Mouse (Mus musculus): ENCODE results near the gene Tnfrsf13b.
"Not testable (repeated sequence)": the region's sequence is repeated elsewhere in the genome, so short reads cannot be mapped to it uniquely, and the experiment has no call there.

The Tnfrsf13b gene

DNA sequence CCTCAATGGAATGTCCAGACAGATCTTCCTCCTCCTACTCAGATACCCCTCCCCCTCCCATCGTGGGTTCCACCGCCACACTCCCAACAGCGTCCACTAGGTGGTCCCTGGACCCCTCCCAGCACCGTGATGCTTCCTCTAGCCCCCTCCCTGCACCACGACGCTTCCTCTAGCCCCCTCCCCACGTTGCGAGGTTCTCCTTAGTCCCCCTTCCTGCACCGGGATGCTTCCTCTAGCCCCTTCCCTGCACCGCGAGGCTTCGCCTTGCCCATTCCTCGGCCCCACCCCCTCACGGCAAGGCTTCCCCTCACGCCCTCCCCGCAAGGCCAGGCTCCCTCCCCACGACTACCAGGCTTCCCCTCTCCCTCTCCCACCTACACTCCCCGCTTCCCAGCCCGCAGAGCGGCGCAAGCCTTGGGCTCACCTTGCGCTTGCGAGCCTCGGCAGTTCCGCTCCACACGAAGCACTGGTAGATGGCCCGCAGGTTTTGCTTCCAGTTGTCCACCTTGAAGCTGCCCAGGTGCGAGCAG is 47.8 kb downstream of the Tnfrsf13b start:
- DNase-seq: peak; percentile 49 to 68

DNA sequence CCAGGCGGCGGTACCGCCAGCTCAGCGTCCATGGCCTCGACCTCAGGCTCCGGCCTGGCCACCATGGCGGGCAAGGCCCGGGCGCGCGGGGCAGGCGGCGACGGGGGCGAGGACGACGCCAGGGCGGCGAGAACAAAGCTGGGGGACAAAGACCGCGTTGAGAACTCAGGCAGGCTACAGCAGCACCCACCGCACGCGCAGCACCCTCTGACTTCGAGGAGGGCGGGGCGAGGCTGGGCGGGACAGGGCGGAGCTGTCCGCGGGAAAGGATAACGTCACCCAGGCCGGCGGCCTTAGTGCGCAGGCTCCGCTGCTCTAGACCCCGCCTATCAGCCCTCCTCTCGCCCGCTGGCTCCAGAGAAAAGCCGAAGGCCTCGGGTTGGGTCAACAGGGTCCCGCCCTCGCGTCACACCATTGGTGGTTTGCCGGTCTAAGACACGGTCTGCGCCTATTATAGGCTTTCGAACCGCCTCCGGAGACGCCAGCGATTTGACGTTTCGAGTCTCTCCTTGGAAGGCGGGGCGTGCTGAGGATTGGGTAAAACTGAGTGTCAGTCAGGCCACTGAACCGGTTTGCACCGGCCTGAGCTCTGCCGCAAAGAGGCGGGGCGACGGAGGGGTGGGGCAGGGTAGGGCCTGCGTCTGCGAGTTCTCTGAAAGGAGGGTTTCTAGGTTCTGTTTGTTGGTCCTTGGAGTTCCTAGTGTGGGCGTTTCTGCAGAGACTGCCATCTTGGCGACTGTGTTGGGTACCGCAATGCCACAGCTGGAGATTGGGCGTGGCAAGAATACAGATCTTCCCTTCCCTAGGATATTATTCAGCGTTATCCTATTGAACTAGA is 48.5 kb downstream of the Tnfrsf13b start, which contains the start of gene Usp22:
TSS of gene Usp22 (minus strand) at position 235 of the 838 bp plus-strand sequence.
- DNase-seq: peak; percentile 99 to 100

DNA sequence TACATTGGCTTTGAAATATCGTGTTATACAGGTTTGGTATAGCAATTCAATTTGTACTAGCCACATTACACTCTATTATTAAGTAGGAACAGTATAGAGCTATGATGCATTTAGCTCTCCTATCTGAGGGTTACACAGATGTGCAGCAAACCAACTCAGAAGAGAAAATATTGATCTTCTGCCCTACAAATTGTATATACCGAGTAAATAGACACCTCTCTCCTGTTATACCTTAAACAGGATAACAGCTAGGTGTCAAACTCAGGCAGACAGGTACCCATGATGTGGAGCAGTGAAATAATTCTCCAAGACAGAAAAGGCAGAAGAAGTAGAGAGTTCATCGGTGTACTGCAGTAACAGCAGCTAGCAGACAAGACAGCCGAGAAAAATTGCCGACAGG is 49.2 kb downstream of the Tnfrsf13b start:
- no peak for DNase-seq

DNA sequence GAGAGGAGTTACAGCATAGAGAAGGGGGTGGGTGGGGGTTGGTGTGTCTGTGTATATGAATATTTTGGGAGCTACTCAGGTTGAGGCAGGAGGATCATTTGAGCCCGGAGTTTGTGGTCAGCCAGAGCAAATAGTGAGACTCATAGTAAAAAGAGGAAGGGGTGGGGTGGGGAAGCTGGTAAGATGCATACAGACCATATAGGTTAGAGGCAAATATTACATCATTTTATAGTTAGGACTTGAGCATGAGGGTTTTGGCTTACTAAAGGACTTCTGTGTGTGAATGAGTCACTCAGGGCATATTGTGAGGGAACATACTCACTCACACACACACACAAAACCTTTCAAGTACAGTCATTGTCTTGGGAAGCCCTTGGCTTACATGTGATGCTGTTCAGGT is 49.8 kb downstream of the Tnfrsf13b start:
- no peak for DNase-seq

DNA sequence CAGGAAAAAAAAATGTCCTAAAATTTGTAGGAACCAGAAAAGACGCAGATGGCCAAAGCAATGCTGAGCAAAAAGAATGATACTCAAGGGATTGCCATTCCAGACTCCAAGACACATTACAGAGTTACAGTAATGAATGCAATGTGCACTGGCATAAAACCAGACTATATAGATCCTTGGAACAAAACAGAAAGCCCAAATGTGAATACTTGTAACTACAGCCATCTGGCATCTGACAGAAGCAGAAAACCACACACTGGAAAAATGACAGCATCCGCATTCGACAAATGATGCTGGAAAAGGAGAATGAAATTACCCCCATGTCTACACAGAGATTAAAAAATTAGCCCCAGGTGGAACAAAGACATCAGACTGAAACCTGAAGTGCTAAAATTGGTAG is 53.8 kb downstream of the Tnfrsf13b start:
- no peak for DNase-seq

DNA sequence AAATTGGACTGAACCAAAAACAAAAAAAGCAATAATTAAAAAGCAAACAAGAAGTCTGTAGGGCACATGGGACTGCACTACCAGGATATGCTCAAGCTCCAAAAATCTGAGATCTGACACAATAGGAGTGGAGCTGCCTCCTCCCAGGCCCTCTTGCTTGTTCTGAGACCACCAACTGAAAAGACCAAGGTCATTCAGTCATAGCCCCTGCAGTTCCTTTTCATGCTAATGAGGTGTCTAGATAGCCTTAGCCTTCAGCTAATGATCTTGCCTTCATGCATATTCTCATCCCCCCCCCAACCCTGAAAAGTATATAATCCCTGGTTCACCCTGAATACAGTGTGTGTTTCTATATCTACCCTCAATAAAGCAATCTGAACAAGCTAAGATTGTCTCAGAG is 55.1 kb downstream of the Tnfrsf13b start:
- no peak for DNase-seq

DNA sequence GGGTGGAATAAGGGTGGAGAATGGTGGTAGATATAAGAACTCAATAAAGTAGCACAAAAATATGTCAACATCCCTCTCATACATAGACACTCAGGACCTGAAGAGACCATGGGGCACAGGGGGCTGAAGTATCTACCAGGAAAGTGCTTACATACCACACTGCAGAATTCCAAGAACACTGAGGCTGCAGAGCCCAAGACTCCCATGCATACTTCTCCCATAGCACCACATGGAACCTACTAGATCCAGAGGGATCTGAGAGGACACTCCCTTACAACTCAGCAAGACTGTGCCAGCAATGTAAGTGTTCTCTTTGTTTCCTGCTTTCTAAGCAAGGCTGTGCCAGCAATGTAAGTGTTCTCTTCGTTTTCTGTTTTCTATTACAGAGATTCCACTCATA is 57.3 kb downstream of the Tnfrsf13b start:
- no peak for DNase-seq

DNA sequence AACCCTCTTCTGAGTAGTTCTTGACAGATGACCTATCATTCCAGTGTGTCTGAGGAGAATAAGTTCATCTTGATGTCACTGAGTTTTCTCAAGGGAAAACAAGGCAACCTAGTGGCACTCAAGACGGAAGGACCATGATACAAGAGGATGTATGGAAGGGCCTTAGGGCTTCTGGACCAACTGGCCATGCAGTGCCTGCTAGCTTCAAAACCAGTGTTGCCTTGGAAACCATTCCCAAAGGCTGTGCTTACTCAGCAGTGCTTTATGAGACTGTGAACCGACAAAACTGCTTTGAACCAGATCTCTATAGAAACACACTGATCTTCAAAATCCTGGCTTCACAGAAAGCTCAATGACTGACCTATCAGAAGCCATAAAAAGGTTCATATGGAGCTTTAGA is 64.2 kb downstream of the Tnfrsf13b start:
- DNase-seq: no peak

DNA sequence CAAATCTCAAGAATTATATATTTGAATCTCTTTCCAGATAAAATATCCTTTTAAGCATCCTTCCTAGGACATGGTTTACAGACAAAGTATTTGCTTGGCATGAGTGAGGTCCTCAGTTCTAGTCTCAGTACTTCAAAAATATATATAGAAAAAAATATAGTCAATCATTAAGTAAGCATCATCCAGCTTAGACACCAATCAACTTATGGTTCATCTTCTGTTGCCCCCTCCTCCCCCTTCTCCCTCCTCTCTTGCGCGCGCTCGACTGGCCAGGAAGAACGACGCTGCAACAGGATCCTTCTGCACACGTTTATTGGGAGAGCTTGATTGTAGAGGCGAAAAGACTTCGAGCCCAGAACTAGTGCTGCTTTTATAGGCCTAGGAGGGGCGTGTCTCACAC is 65.6 kb downstream of the Tnfrsf13b start:
- DNase-seq: not testable (repeated sequence)

DNA sequence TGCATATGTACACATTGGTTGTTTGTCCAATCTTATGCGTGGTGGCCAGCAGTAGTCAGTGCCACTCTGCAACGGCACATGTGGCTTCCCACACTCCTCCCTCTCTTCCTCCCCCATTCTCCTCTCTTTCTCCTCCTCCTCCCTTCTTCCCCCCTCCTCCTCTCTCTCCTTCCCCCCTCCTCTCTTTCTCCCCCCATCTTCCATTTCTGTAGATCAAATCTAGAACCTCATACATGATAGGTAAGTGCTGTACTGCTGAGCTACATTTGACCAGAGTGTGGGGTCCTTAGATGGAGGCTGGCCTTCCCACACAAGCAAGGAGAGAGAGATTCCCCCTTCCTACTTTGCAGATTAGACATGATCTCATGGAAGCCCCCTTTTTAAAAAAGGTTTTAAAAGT is 66.2 kb downstream of the Tnfrsf13b start:
- no peak for DNase-seq

DNA sequence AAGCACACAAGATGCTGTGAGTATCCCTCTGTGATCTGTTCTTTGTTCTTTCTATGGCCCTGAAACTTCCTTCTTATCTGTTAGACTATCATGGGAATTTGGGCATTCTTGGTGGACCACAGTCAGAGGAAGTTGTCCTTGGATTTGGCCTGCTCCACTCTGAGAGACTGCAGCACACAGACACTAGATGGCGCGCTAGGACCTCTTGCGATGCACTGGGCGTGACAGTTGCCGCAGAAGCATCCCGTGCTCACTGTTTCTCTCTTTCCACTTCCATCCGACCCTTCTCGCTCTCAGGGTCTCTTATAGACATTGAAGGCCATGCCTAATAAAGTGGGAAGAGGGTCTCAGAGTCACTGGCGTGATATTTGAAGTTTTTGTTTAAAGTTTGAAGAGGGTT is 66.8 kb downstream of the Tnfrsf13b start:
- peak; percentile 72 to 93 for DNase-seq

DNA sequence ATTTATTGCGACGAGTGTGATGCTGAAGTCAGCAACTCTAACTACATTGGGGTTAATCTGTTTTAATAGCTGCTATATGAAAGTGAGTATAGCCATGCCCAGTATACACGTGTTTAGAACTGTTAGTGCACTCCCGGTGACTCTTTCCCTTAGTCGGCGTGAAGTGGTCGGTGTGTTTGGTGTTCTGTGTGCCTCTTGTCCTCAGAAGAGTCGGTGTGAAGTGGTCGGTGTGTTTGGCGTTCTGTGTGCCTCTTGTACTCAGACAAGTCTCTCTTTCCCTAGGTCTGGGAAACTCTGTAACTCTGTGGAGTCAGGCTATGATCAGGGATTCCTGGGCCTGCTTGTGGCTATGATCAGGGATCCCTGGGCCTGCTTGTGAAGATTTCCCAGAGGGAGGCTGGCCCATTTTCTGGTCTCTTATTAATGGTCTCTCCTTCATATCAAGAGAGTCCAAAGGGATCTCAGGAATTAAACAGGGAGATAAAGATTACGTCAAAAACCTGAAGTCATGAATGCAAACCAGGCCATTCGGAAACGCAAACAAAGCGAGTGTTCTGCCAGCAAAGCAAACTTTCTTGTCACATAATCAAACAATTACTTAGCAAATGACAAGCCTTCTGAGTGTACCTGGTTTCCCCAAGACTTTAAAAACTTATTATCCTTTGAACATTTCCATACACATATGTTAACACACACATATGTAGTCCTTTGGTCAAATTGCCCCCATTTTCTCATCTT is 70.2 kb downstream of the Tnfrsf13b start:
- DNase-seq: no peak

DNA sequence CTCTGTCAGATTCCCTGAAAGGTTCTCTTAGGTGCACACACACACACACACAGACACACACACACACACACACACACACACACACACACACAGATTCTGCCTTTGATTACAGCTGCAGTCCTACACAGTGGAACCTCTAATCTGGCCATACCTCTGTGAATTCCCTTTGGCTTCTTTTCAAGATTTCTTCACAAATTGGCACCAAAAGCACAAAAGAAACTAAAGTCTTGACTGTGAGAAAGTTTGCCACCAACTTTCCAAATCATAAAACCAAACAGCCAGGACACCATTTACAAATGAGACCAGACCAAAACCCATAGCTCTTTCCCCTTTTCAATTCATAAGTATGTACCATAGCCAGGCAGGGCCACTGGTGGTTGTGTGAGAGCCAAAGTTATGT is 71.4 kb downstream of the Tnfrsf13b start:
- no peak for DNase-seq

Data from kidney, postnatal 36 days (tissue).